Mouse (Mus musculus) activated CD4-positive, CD25-positive, alpha-beta regulatory T cell, adult 4 months (primary cell): ENCODE data around the gene Rad51b. TPM values are rescaled to one million over a fixed set of nuclear protein-coding genes. Genes with fewer than 3 reads are reported as not detected.

Experiments used
- ATAC-seq: one replicate; pipeline ENCODE4 v1.8.0; 2017
- polyA plus RNA-seq, 2 experiments: library from polyadenylated mRNA; unstranded; fragments of 100-300 nt; shearing (Covaris generic); gene quantifications; one replicate each; pipeline ENCODE4 v1.2.1; 2017

Rad51b gene
- polyA plus RNA-seq, 2 experiments from 2014 or later, result 1.9 to 2.8 TPM

- no peak for ATAC-seq
Measured at GRCm38 (mm10) chr12:79812422-79812821, 515.3 kb downstream of the Rad51b start.

- ATAC-seq, result no peak
Measured at GRCm38 (mm10) chr12:79812838-79813563, 515.9 kb downstream of the Rad51b start.

- ATAC-seq, result no peak
Measured at GRCm38 (mm10) chr12:79813566-79814305, 516.7 kb downstream of the Rad51b start.

DNA sequence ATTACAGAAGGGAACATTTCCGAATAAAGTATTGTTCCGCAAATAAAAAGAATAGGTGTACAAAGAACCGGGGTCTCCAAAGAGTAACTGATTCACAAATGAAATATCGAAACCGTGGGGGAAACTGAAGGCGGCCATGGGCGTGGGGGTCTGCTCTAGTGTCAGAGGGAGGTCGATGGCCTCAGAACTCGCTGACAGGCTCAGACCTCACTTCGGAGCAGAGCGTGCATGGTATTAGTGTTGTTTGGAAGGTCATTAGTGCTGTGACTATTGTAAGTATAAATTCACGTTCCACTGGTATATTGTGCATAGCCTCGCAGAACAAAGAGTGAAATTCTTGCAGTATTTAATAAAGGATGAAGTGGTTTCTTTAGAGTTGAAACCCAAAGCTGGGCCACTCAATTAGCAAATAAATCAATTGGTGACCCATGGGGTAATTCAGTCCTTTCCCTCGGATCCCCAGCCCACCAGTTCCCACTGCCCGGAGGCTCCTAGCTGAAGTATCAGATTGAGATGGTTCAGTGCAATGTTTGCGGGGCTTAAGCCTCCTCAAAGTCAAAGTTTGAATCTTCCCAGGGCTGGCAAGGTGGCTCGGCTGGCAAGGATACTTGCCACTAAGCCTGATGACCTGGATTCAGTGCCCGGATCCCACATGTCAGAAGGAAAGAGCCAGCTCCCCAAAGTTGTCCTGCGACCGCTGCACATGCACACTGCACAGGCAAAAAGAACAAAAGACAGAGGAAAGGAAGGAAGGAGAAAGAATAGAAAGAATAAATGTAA is 517.4 kb downstream of the Rad51b start:
- no peak for ATAC-seq

DNA sequence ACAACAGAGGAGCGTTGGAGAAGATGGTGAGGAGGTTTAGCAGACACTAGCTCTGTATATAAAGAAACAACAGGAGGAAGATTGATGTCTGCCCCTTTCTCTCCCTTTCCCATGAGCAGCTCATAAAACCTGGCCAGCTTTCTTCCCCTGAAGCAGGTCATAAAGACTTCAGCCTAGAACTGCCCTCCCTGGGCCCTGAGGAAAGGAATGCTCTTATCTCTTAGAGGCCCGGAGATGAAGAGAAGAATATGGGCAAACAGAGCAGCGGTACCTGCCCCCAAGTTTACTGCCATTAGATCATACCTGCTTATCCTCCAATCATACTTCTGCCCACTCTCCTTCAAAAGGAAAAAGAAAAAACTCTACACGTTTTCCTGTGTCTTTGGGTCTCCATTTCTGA is 519.2 kb downstream of the Rad51b start:
- no peak for ATAC-seq

GRCm38 (mm10) chr12:79820228-79820958 is 523.3 kb downstream of the Rad51b start:
- ATAC-seq, result no peak

- ATAC-seq, result no peak
Measured at GRCm38 (mm10) chr12:79821901-79822300, 524.8 kb downstream of the Rad51b start.

DNA sequence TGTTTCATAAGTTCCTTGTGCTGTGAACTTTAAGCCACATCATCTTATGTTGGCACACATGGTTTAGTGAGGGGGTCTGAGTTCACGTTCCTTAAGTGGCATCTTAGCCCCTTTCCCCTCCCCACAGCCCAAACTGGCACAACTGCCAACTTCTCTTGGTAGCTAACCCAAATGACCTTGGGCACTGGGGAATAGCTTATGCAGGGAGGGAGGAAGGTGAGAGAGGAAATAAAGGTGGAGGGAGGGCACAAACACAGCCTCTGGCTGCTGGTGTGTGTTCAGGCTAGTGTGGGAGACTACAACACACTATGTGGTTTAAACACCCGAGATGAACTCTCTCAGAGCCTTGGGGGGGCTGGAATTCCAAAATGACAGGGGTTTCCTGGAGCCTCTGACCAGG is 525.3 kb downstream of the Rad51b start:
- no peak for ATAC-seq

DNA sequence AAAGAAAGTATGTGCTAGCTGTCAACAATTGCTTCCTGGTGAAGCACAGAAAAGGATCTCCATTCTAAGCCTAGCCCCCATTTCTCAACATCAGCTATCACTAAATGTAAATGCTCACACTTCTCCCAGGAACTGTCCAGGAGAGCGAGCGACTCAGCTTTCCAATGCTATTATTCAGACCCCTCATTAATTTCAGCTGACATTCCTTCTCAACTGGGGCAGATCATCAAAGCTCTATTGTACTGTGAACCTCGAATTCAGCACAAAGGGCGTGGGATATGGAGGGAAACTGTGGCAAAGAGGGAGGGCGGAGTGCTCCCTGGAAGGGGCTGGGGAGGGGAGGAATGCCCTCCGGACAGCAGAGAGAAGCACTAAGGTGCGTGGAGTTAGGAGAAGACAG is 528.8 kb downstream of the Rad51b start:
- ATAC-seq, result no peak

DNA sequence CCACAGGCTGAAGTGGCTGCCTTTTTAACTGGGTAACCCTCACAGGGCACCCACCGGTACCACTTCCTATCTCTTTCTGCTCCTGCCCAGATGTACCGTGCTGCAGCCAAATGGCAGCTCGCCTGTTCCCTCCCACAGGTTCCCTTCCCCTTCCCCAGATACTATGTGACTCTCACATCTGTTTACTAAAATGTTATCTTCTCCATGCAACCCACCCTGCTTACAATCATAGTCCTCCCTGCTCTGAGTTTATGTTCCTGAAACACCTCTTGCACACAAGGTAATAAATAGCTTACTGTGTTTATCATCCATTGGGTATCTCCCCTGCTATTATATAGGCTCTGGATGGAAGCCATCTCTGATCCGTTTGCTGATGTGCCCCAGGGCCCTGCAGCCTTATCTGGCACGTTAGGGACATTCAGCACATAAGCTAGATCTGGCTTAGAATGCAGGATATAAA is 530.2 kb downstream of the Rad51b start:
- ATAC-seq, result no peak

GRCm38 (mm10) chr12:79827735-79828134 is 530.7 kb downstream of the Rad51b start:
- ATAC-seq, result no peak

- ATAC-seq, result no peak
Measured at GRCm38 (mm10) chr12:79830686-79831085, 533.6 kb downstream of the Rad51b start.

GRCm38 (mm10) chr12:79832611-79833010 is 535.5 kb downstream of the Rad51b start:
- no peak for ATAC-seq

DNA sequence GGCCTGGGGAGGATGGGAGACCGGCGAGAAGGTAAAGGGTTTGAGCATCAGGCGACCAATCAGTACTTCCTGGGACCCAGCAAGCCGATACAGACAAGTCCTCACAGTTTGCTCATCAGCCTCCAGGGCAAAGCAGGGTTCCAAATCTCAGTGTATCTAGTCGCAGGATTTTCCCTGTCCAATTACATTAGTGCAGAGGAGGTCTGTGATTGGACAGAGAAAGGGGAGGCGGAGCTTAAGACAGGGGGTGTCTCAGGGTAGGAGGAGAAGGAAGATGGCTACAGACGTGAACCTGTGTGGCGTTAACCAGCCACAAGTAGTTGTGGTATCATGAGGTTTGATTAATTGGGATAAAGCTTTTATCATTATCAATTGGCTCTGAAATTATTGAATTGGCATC is 538.4 kb downstream of the Rad51b start:
- ATAC-seq, result no peak

DNA sequence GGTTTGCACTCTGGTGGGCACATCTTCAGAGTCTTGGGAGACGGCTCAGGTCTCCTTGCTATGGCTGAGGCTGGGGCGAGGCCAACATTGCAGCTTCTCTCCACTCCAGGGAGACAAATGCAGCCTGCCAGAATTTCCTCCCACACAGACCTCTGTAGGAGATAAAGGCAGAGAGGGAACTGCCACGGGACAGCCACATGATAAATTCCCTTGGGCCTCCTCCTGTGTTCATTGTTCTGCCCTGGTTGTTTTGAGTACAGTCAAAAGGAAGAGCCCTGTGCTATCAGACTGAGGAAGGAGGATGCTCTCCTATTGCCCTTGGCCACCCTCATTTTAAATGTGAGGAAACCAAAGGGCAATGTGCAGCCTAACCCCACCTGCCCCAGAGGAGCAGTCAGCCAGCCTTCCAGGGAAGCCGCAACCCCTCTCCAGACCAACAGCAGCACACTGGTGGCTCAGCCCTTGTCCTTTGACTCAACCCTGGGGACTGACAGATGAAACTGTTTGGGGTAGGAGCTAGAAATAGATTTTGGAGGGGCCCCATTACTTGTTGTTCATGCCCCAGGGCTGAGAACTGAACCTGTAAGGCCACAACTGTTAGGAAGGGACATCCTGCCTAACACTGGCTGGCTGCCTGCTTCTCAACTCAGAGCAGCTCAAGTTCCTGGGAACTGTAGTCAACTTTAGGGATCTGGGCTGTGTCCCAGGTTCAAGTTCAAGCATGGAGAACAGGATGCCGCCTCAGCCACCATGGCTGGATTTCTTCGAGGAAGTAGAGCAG is 541.3 kb downstream of the Rad51b start:
- ATAC-seq, result no peak

DNA sequence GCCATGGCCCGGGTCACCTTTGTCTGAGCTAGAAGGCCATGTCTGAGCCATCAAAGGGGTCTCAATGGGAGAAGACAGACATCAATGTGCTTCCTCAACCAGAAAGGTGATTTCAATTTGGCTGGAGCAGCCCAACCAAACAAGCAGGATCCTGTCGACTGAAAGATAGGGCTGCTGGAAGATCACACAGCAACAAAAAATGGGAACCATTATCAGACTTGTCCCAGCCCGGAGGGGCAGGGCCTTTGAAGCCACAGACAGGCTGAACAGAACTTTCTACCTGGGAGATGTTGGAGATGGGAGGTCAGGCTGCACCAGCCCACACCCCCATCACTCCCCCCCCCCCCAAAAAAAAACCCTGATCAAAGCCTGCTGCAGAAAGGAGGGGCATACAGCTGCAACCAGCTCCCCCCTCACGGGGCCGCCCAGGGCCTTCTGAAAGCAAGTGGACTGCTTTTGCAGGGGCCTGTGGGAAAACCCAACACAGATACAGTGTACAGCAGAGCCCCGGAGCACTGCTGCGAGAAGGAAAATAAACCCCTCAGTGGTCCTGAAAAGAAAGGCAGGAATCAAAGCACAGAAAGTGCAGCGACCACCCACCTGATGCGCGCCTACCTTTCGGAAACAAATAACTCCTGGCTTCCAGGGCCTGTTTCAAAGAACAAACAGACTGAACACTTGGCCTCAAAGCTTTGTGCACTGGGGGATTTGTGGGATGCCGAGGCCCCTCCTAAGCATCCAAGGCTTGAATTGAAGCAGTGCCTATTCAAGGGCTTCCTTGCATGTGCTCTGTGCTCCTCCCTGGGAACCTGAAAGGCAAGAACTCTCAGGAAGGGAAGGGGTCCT is 542.2 kb downstream of the Rad51b start:
- ATAC-seq, result no peak

- ATAC-seq, result no peak
Measured at GRCm38 (mm10) chr12:79840465-79840864, 543.4 kb downstream of the Rad51b start.

DNA sequence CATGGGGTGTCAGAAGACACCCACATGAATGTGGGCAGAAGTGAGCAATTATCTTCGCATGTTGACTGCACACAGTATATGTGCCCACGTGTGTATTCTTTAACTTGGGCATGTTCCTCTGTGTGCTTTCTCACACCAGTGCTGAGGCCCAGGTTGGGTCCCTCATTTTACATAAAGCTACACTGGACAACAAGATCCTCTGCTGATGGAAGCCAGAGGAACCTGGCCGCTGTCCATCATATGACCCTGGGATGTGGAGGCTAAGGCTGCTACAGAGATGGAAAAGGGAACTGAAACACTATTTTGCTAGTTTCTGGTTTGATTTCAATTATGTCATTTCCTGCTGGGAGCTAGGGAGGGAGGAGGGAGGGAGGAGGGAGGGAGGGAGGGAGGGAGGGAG is 544.2 kb downstream of the Rad51b start:
- no peak for ATAC-seq

GRCm38 (mm10) chr12:79842319-79842718 is 545.2 kb downstream of the Rad51b start:
- no peak for ATAC-seq

DNA sequence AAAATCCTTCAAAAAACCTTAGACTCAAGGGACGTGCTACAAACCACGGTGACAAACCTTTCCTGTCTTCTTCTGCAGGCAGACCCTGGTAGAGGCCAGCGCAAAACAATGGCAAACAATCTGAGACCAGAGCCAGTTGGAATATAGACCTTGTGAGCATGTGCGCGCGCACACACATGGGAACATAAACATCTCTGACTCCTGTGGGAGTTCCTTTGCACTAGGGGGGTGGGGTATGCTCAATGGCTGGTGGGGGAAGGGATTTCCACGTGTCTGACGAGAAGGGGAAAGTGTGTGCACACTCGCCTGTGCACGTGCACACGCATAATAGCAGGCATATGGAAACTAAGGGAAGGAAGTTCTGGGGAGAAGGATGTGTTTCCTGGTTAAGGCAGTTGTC is 545.9 kb downstream of the Rad51b start:
- no peak for ATAC-seq

- ATAC-seq, result no peak
Measured at GRCm38 (mm10) chr12:79843496-79843895, 546.4 kb downstream of the Rad51b start.
